Mouse (Mus musculus) lung, postnatal 4 days (tissue): ENCODE measurements around the gene Pigq.
A peak's percentile ranks its signal among the peaks of the same experiment; 100 is the strongest.

Experiments used
- DNase-seq, 2 experiments: peaks; one replicate each; pipeline ENCODE4 v3.0.0; 2021

Gene Pigq

GRCm38 (mm10) chr17:25919786-25920642 lies 24.7 kb downstream of the Pigq start:
- DNase-seq, result peak; percentile 100

- peak; percentile 60 to 69 for DNase-seq
Observed at GRCm38 (mm10) chr17:25919144-25919785, 25.5 kb downstream of the Pigq start, which contains the start of gene Rab40c. Gene Rab40c, minus strand, starts transcription at chr17:25919727.

- no peak for DNase-seq
Observed at GRCm38 (mm10) chr17:25918037-25918750, 26.5 kb downstream of the Pigq start.

GRCm38 (mm10) chr17:25916931-25917647 lies 27.6 kb downstream of the Pigq start:
- DNase-seq, result no peak

GRCm38 (mm10) chr17:25914295-25914694 lies 30.4 kb downstream of the Pigq start:
- no peak for DNase-seq

GRCm38 (mm10) chr17:25913877-25914275 lies 30.9 kb downstream of the Pigq start:
- peak in 1 of 2 experiments; percentile 10 for DNase-seq

- DNase-seq, result no peak
Observed at GRCm38 (mm10) chr17:25913186-25913876, 31.4 kb downstream of the Pigq start.

GRCm38 (mm10) chr17:25911816-25912215 lies 32.9 kb downstream of the Pigq start:
- DNase-seq, result no peak

- no peak for DNase-seq
Observed at GRCm38 (mm10) chr17:25907640-25908039, 37.1 kb downstream of the Pigq start.

- DNase-seq, result no peak
Observed at GRCm38 (mm10) chr17:25903061-25903460, 41.7 kb downstream of the Pigq start.

- DNase-seq, result no peak
Observed at GRCm38 (mm10) chr17:25900193-25900592, 44.5 kb downstream of the Pigq start.

- DNase-seq, result no peak
Observed at GRCm38 (mm10) chr17:25895891-25896290, 48.8 kb downstream of the Pigq start.

- no peak for DNase-seq
Observed at GRCm38 (mm10) chr17:25895415-25895814, 49.3 kb downstream of the Pigq start.

GRCm38 (mm10) chr17:25893975-25894617 lies 50.6 kb downstream of the Pigq start:
- DNase-seq, result peak; percentile 68 to 80

GRCm38 (mm10) chr17:25888837-25889236 lies 55.9 kb downstream of the Pigq start:
- no peak for DNase-seq

- DNase-seq, result peak; percentile 46 to 78
Observed at GRCm38 (mm10) chr17:25887467-25887866, 57.3 kb downstream of the Pigq start.

GRCm38 (mm10) chr17:25886806-25887205 lies 57.9 kb downstream of the Pigq start:
- DNase-seq, result no peak

GRCm38 (mm10) chr17:25885636-25886035 lies 59.1 kb downstream of the Pigq start:
- DNase-seq, result peak in 1 of 2 experiments; percentile 38

- no peak for DNase-seq
Observed at GRCm38 (mm10) chr17:25883824-25884223, 60.9 kb downstream of the Pigq start.

GRCm38 (mm10) chr17:25883268-25883667 lies 61.5 kb downstream of the Pigq start:
- DNase-seq, result no peak

- no peak for DNase-seq
Observed at GRCm38 (mm10) chr17:25882306-25882705, 62.4 kb downstream of the Pigq start.

- DNase-seq, result no peak
Observed at GRCm38 (mm10) chr17:25881691-25882090, 63.0 kb downstream of the Pigq start.
